Mouse (Mus musculus): ENCODE results near the gene Glipr1l1. TPM values are rescaled to one million over a fixed set of nuclear protein-coding genes. Genes with fewer than 3 reads are reported as not detected.
"Not testable (repeated sequence)": the region's sequence is repeated elsewhere in the genome, so short reads cannot be mapped to it uniquely, and the experiment has no call there.

Gene Glipr1l1
- polyA plus RNA-seq (2015; fragmentation: Nextera tagmentation; extraction: Ambion mirVana), result not detected in 2 replicates

GRCm38 (mm10) chr10:112059702-112060582, at the start of gene Glipr1l1:
TSS of gene Glipr1l1 (plus strand) at chr10:112060189.
- no peak for ATAC-seq (ENCODE audit: insufficient number of reproducible peaks, low FRiP score, low TSS enrichment, low read depth)
- no peaks in the 10 kb centered on the region for H3K4me1 ChIP-seq
- H3K27ac ChIP-seq (replicated peaks), result no peak within 1 kb of the TSS
- H3K36me3 ChIP-seq, result no peaks in the 10 kb centered on the region
- H3K4me3 ChIP-seq (replicated peaks), result no peak within 1 kb of the TSS
- WGBS, result 50% methylated on average over 14 of the region's 14 CpGs
- H3K4me2 ChIP-seq (replicated peaks), result no peak within 1 kb of the TSS
- H3K9ac ChIP-seq, result no peak within 1 kb of the TSS
- no peaks in the 10 kb centered on the region for H3K27me3 ChIP-seq
- no peaks in the 10 kb centered on the region for H3K9me3 ChIP-seq (replicated peaks)

GRCm38 (mm10) chr10:112023585-112023984, 36.4 kb upstream of the Glipr1l1 start:
- no peak overlapping the region for H3K9ac ChIP-seq
- H3K4me3 ChIP-seq (replicated peaks), result no peak overlapping the region
- no peaks in the 10 kb centered on the region for H3K36me3 ChIP-seq
- WGBS, result 69% methylated on average over 2 of the region's 2 CpGs
- no peak overlapping the region for H3K27ac ChIP-seq (replicated peaks)
- no peaks in the 10 kb centered on the region for H3K27me3 ChIP-seq
- ATAC-seq (ENCODE audit: insufficient number of reproducible peaks, low FRiP score, low TSS enrichment, low read depth), result no peak
- H3K4me2 ChIP-seq (replicated peaks), result no peak overlapping the region
- no peaks in the 10 kb centered on the region for H3K4me1 ChIP-seq
- no peaks in the 10 kb centered on the region for H3K9me3 ChIP-seq (replicated peaks)

DNA sequence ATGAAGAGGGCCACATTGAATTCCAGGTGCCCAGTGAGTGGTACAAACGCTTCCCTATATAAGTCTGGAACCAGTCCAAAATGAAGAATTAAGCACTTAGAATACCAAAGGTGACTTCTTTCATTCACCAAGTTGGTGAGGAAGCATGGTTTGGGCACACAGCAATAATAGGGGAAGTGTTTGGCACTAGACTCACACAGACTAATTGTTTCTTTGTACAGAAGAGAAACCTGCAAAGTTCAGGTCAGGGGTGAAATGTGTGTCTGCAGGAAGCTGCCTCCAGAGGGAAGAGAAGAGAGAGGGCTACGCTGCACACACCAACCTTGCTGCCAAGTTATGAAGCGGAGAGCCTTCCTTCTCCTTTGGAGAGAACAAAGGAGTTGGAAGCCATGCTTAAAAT, 31.3 kb upstream of the Glipr1l1 start:
- not testable (repeated sequence) for H3K36me3 ChIP-seq; H3K27me3 ChIP-seq; H3K4me1 ChIP-seq; H3K9me3 ChIP-seq (replicated peaks); H3K9ac ChIP-seq; H3K27ac ChIP-seq (replicated peaks); H3K4me3 ChIP-seq (replicated peaks); ATAC-seq (ENCODE audit: insufficient number of reproducible peaks, low FRiP score, low TSS enrichment, low read depth); H3K4me2 ChIP-seq (replicated peaks)
- 69% methylated on average over 3 of the region's 3 CpGs for WGBS

- H3K27me3 ChIP-seq; H3K9me3 ChIP-seq (replicated peaks); H3K36me3 ChIP-seq; H3K4me3 ChIP-seq (replicated peaks); ATAC-seq (ENCODE audit: insufficient number of reproducible peaks, low FRiP score, low TSS enrichment, low read depth); H3K9ac ChIP-seq; H3K4me1 ChIP-seq; H3K27ac ChIP-seq (replicated peaks); H3K4me2 ChIP-seq (replicated peaks): not testable (repeated sequence)
- 71% methylated on average over 9 of the region's 9 CpGs for WGBS
These were observed 16.5 kb upstream of the Glipr1l1 start for GRCm38 (mm10) chr10:112043523-112043922.

GRCm38 (mm10) chr10:112044283-112044682, 15.7 kb upstream of the Glipr1l1 start:
- ATAC-seq (ENCODE audit: insufficient number of reproducible peaks, low FRiP score, low TSS enrichment, low read depth); H3K27ac ChIP-seq (replicated peaks); H3K36me3 ChIP-seq; H3K4me2 ChIP-seq (replicated peaks); H3K4me3 ChIP-seq (replicated peaks); H3K9ac ChIP-seq; H3K9me3 ChIP-seq (replicated peaks); H3K4me1 ChIP-seq; H3K27me3 ChIP-seq: not testable (repeated sequence)
- 36% methylated on average over 14 of the region's 14 CpGs for WGBS

DNA sequence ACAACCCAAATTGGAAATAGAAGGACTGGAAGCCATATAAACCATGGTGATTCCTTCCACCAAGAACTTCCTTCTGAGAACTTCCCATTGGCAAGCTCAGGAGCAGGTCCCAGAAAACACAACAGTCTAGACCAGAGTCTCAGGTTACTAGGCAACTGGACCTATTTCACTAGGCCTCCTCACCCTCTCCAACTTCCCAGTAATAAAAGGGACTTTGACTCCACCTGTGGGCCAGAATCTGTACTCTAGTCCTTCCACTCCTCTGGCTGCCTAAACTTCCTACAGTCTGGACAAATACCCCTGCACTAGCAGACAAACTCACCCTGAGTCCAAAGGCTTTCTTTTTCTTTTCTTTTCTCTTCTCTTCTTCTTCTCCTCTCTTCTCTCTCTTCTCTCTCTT, 8.8 kb upstream of the Glipr1l1 start:
- no peaks in the 10 kb centered on the region for H3K27me3 ChIP-seq
- ATAC-seq (ENCODE audit: insufficient number of reproducible peaks, low FRiP score, low TSS enrichment, low read depth), result no peak
- no peak overlapping the region for H3K9ac ChIP-seq
- no peak overlapping the region for H3K27ac ChIP-seq (replicated peaks)
- H3K4me3 ChIP-seq (replicated peaks), result no peak overlapping the region
- no peaks in the 10 kb centered on the region for H3K9me3 ChIP-seq (replicated peaks)
- no peak overlapping the region for H3K4me2 ChIP-seq (replicated peaks)
- no peaks in the 10 kb centered on the region for H3K4me1 ChIP-seq
- no peaks in the 10 kb centered on the region for H3K36me3 ChIP-seq

GRCm38 (mm10) chr10:112051956-112052355, 8.0 kb upstream of the Glipr1l1 start:
- not testable (repeated sequence) for H3K27ac ChIP-seq (replicated peaks); ATAC-seq (ENCODE audit: insufficient number of reproducible peaks, low FRiP score, low TSS enrichment, low read depth); H3K36me3 ChIP-seq; H3K4me2 ChIP-seq (replicated peaks); H3K4me3 ChIP-seq (replicated peaks); H3K27me3 ChIP-seq; H3K9me3 ChIP-seq (replicated peaks); H3K4me1 ChIP-seq; H3K9ac ChIP-seq
- WGBS, result 61% methylated on average over 2 of the region's 2 CpGs

DNA sequence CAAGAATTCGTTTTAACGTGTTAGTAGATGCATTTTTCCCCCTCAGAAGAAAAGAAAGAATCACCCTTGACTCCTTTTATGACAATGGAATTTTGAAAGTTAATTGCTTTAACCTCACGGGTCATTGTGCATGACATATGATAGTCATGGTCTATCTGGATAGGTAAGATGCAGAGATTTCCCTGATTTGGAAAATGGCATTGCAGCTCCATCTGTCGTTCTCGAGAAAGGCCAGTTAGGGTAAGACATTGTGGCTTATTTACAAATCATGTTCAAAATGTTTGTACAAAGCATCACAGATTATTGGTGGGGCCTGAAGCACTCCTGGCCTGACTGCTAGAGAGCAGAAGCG, 570 bp downstream of the Glipr1l1 start:
- H3K4me3 ChIP-seq (replicated peaks); H3K27ac ChIP-seq (replicated peaks); ATAC-seq (ENCODE audit: insufficient number of reproducible peaks, low FRiP score, low TSS enrichment, low read depth); H3K9ac ChIP-seq; H3K9me3 ChIP-seq (replicated peaks); H3K36me3 ChIP-seq; H3K27me3 ChIP-seq; H3K4me1 ChIP-seq; H3K4me2 ChIP-seq (replicated peaks): not testable (repeated sequence)
- WGBS, result 78% methylated on average over 6 of the region's 6 CpGs

- H3K4me1 ChIP-seq, result no peaks in the 10 kb centered on the region
- no peaks in the 10 kb centered on the region for H3K9me3 ChIP-seq (replicated peaks)
- no peaks in the 10 kb centered on the region for H3K36me3 ChIP-seq
- H3K27me3 ChIP-seq, result no peaks in the 10 kb centered on the region
- ATAC-seq (ENCODE audit: insufficient number of reproducible peaks, low FRiP score, low TSS enrichment, low read depth), result no peak
- H3K4me2 ChIP-seq (replicated peaks), result no peak overlapping the region
- no peak overlapping the region for H3K4me3 ChIP-seq (replicated peaks)
- H3K27ac ChIP-seq (replicated peaks), result no peak overlapping the region
- WGBS, result 39% methylated on average over 2 of the region's 2 CpGs
- no peak overlapping the region for H3K9ac ChIP-seq
These were observed 20.1 kb downstream of the Glipr1l1 start for GRCm38 (mm10) chr10:112080044-112080443.

DNA sequence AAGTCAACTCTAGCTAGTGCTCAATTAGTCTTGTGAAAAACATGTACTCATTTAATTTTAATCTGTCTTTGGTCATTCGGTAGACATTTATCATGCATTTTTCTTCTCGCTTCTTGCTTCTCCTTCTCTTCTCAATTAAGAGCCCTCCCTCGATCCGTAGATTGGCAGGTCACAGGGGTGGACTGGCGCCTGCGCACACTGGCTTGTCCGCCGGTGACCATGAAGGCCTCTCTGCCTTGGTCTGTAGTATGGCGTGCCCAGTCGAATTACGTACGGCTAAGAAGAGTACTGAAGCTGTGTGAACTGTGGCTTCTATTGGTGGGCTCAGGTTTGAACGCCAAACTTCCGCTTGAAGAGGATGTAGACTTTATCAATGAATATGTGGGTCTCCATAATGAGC, 23.2 kb downstream of the Glipr1l1 start, which contains the start of gene Glipr1l2:
Gene Glipr1l2, plus strand, starts transcription at position 198 of the 400 bp plus-strand sequence.
- Histone ChIP-seq H3K9me3 (replicated peaks) (no peaks in the 10 kb centered on the region), H3K27me3 (no peaks in the 10 kb centered on the region), H3K36me3 (no peaks in the 10 kb centered on the region), H3K4me2 (replicated peaks) (no peak within 1 kb of the TSS), H3K4me1 (no peaks in the 10 kb centered on the region), H3K27ac (replicated peaks) (no peak within 1 kb of the TSS), H3K9ac (no peak within 1 kb of the TSS), H3K4me3 (replicated peaks) (no peak within 1 kb of the TSS)
- WGBS, result 93% methylated on average over 14 of the region's 14 CpGs
- ATAC-seq (ENCODE audit: insufficient number of reproducible peaks, low FRiP score, low TSS enrichment, low read depth), result no peak

DNA sequence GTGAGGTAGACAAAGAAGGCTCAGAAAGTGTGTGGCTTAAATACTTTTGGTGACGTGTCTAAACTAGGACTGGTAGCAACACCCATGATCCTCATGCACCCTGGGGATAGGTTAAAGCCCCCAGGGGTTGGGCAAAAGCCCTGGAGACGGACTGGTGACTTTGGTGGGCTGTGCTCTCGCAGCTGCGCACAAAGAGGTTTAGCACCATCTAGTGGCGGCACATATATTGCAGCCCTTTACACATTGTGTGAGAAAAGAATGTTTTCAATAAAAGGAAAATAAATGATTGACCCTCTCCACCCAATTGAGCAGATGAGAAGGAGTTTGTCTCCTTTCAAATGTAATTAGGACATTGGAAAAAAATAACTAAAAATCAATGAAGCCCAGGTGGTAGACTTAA, 45.8 kb downstream of the Glipr1l1 start:
- not testable (repeated sequence) for H3K27me3 ChIP-seq; H3K36me3 ChIP-seq; H3K9me3 ChIP-seq (replicated peaks); H3K27ac ChIP-seq (replicated peaks); H3K4me1 ChIP-seq; H3K4me2 ChIP-seq (replicated peaks); ATAC-seq (ENCODE audit: insufficient number of reproducible peaks, low FRiP score, low TSS enrichment, low read depth); H3K4me3 ChIP-seq (replicated peaks); H3K9ac ChIP-seq
- WGBS, result 3% methylated on average over 5 of the region's 5 CpGs

GRCm38 (mm10) chr10:112110401-112110800, 50.4 kb downstream of the Glipr1l1 start:
- no peaks in the 10 kb centered on the region for H3K9me3 ChIP-seq (replicated peaks)
- no peaks in the 10 kb centered on the region for H3K4me1 ChIP-seq
- H3K27me3 ChIP-seq, result no peaks in the 10 kb centered on the region
- H3K4me2 ChIP-seq (replicated peaks), result no peak overlapping the region
- H3K4me3 ChIP-seq (replicated peaks), result no peak overlapping the region
- no peak for ATAC-seq (ENCODE audit: insufficient number of reproducible peaks, low FRiP score, low TSS enrichment, low read depth)
- no peak overlapping the region for H3K27ac ChIP-seq (replicated peaks)
- H3K9ac ChIP-seq, result no peak overlapping the region
- no peaks in the 10 kb centered on the region for H3K36me3 ChIP-seq
- 87% methylated on average over 7 of the region's 7 CpGs for WGBS

Data from embryonic facial prominence, embryonic 15.5 days (tissue).